Mouse (Mus musculus): ENCODE results near the gene Phlpp1.

DNA sequence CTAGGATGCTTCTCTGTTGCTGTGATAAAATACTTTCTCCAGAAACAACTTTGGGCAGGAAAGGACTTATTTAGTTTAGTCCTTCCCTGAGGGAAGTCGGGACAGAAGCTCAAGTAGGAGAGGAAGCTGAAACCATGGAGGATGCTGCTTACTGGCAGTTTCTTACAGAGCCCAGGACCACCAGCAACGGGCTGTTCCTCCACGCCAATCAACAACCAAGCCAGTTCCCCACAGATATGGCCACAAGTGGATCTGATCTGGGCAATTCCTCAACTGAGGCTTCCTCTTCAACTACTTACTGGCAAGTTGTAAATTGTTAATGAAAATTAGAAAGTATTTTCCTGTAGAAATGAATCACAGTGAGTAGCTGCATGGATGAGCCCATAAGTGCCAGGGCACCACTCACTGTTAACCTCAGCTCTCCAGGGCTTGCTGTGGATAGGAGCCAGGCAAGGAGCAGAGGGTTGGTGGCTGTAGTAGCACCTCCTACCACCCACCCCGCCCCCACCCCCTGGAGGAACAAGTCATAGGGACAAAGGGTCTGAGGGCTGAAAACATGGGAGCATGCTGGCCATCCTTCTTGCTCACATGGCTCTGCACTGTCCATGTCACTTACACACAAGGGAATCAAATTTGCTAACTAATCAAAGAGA is 39.7 kb upstream of the Phlpp1 start:
- TF ChIP-seq EP300 (IDR thresholded peaks at IDR 0.05; ENCODE audit: low read depth) (no peak), CTCF (IDR thresholded peaks at IDR 0.05; ENCODE audit: low read depth) (no peak)
